8 mouse cellular contexts compared by ENCODE assay signal in genomic region chr6:119107856-119108465, GRCm38 (mm10).
DNase-seq lines count a peak whose midpoint lies in the region; ATAC-seq and TF ChIP-seq lines count a peak whose summit lies in the region.

No protein-coding gene starts in this region.

- WGBS in forebrain, embryonic 15.5 days, result under 1% methylated on average over 54 of the region's 58 CpGs
- WGBS in kidney, postnatal 0 days, result 2% methylated on average over 39 of the region's 58 CpGs
- WGBS in midbrain, embryonic 16.5 days, result 0% methylated on average over 49 of the region's 58 CpGs

- H3K27me3 ChIP-seq in forebrain, embryonic 15.5 days, result peaks cover 8% of the 10 kb centered on the region; the same call in 1 of the 2 replicates
- H3K27me3 ChIP-seq in kidney, postnatal 0 days (ENCODE audit: insufficient read depth, low read length), result peaks cover 17% of the 10 kb centered on the region; the same call in 1 of the 2 replicates
- H3K27me3 ChIP-seq in midbrain, embryonic 16.5 days (ENCODE audit: control insufficient read depth, insufficient read depth, low read depth, low read length), result no peaks in the 10 kb centered on the region

- peak overlapping the region; percentile 92 for H3K27ac ChIP-seq in forebrain, embryonic 15.5 days (replicated peaks)
- peak overlapping the region; percentile 31; the same call in 1 of the 2 replicates for H3K27ac ChIP-seq in kidney, postnatal 0 days
- H3K27ac ChIP-seq in midbrain, embryonic 16.5 days (ENCODE audit: low read length), result peak overlapping the region; percentile 93

- no peaks in the 10 kb centered on the region for H3K36me3 ChIP-seq in forebrain, embryonic 15.5 days
- no peaks in the 10 kb centered on the region for H3K36me3 ChIP-seq in kidney, postnatal 0 days (ENCODE audit: insufficient read depth, low read length)
- no peaks in the 10 kb centered on the region for H3K36me3 ChIP-seq in midbrain, embryonic 16.5 days (ENCODE audit: control insufficient read depth, insufficient read depth, low read length)

- H3K4me2 ChIP-seq in forebrain, embryonic 15.5 days (replicated peaks), result peak overlapping the region; percentile 75
- peak overlapping the region; percentile 95 for H3K4me2 ChIP-seq in kidney, postnatal 0 days (ENCODE audit: low read length)
- H3K4me2 ChIP-seq in midbrain, embryonic 16.5 days (ENCODE audit: low read length), result peak overlapping the region; percentile 91

- 0 out of 2 replicates have a peak, but pooled peaks have one; percentile 1 for TF ChIP-seq CTCF in kidney, postnatal 0 days (IDR thresholded peaks at IDR 0.05; ENCODE audit: low read depth)

- no peak for ATAC-seq in forebrain, embryonic 15.5 days (replicated peaks)
- ATAC-seq in kidney, postnatal 0 days (replicated peaks; ENCODE audit: low FRiP score, low read depth), result 0 out of 2 replicates have a peak, but pooled peaks have one; percentile 4
- ATAC-seq in midbrain, embryonic 16.5 days, result peak; percentile 16; the same call in 1 of the 2 replicates

- peaks cover 39% of the 10 kb centered on the region for H3K4me1 ChIP-seq in forebrain, embryonic 15.5 days
- H3K4me1 ChIP-seq in kidney, postnatal 0 days (replicated peaks; ENCODE audit: insufficient read depth, low read length), result peaks cover 9% of the 10 kb centered on the region; the same call in 1 of the 2 replicates
- H3K4me1 ChIP-seq in midbrain, embryonic 16.5 days (ENCODE audit: control insufficient read depth, insufficient read depth, low read length), result peaks cover 37% of the 10 kb centered on the region

- peak; percentile 35 to 37 for DNase-seq in adrenal gland, adult 18-20 months (ENCODE audit: low spot score in 2 of 2)
- DNase-seq in adrenal gland, postnatal 4 days (ENCODE audit: low spot score in 2 of 2), result no peak
- peak; percentile 47 to 58 for DNase-seq in right cerebral cortex, postnatal 10 days (ENCODE audit: low spot score in 2 of 2)
- DNase-seq in right cerebral cortex, postnatal 36 days (ENCODE audit: low spot score in 2 of 2), result no peak
- no peak for DNase-seq in kidney, postnatal 0 days (ENCODE audit: low spot score)
- DNase-seq in thymus, postnatal 10 days (ENCODE audit: low spot score in 2 of 2), result no peak

- H3K9ac ChIP-seq in forebrain, embryonic 15.5 days (replicated peaks), result peak overlapping the region; percentile 84
- peak overlapping the region; percentile 57 for H3K9ac ChIP-seq in kidney, postnatal 0 days (ENCODE audit: low read depth, low read length)
- peak overlapping the region; percentile 87 for H3K9ac ChIP-seq in midbrain, embryonic 16.5 days (ENCODE audit: low read depth, low read length)

- H3K4me3 ChIP-seq in forebrain, embryonic 15.5 days, result peak overlapping the region; percentile 64
- H3K4me3 ChIP-seq in kidney, postnatal 0 days (replicated peaks; ENCODE audit: low read depth, low read length), result peak overlapping the region; percentile 57
- H3K4me3 ChIP-seq in midbrain, embryonic 16.5 days (ENCODE audit: low read depth, low read length), result peak overlapping the region; percentile 70

- H3K9me3 ChIP-seq in forebrain, embryonic 15.5 days, result no peaks in the 10 kb centered on the region
- no peaks in the 10 kb centered on the region for H3K9me3 ChIP-seq in kidney, postnatal 0 days (replicated peaks; ENCODE audit: low read length)
- no peaks in the 10 kb centered on the region for H3K9me3 ChIP-seq in midbrain, embryonic 16.5 days (replicated peaks; ENCODE audit: control insufficient read depth, low read length, poor library complexity, severe bottlenecking)

Comparison
In these comparisons a context has a peak if more than half of its experiments do, and no peak if none do; other contexts are left out.
1. DNase-seq: peak in adrenal gland, adult 18-20 months (2 of 2) and right cerebral cortex, postnatal 10 days (2 of 2); none in adrenal gland, postnatal 4 days (0 of 2), right cerebral cortex, postnatal 36 days (0 of 2), kidney, postnatal 0 days (single experiment) and thymus, postnatal 10 days (0 of 2).
2. H3K27ac ChIP-seq: peak in every context shown above with its lines; median percentile 93 in midbrain, embryonic 16.5 days; 92 in forebrain, embryonic 15.5 days; 31 in kidney, postnatal 0 days.
3. Peak in every context shown above with its lines, with median percentiles within 50 percentile points of each other: H3K4me2 ChIP-seq, H3K4me3 ChIP-seq and H3K9ac ChIP-seq.